Mouse (Mus musculus): ENCODE measurements at regions not wholly inside any gene's neighbourhood (a gene's known extent, or its start where the extent isn't known, plus 50 kb on each side); places are given as distances from the start of the nearest gene placed in this dataset.

DNA sequence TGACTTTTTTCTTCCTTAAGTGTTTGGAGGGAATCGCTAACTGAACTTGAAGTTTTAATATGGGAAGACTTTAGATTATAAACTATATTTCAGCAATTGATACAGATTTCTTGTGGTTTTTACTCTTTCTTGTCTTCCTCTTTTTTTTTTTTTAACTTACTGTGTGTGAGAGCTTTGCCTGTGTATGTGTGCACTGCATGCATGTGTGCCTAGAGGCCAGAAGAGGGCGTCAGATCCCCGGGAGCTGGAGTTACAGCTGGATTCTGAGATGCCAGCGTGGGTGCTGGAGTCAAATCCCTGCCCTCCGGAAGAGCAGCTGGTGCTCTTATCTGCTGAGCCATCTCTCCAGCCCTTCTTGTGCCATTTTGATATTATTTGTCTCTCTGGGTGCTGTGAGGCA, 129.6 kb downstream of the Trim33 start:
- no peak overlapping the region for H3K27ac ChIP-seq
- no peaks in the 10 kb centered on the region for H3K36me3 ChIP-seq (ENCODE audit: poor library complexity, severe bottlenecking)
- no peaks in the 10 kb centered on the region for H3K9me3 ChIP-seq (replicated peaks)
- no peaks in the 10 kb centered on the region for H3K27me3 ChIP-seq
- no peak overlapping the region for H3K9ac ChIP-seq
- no peaks in the 10 kb centered on the region for H3K4me1 ChIP-seq
- H3K4me3 ChIP-seq: no peak overlapping the region
- no peak for ATAC-seq
- 81% methylated on average over 5 of the region's 5 CpGs for WGBS
- no peak overlapping the region for H3K4me2 ChIP-seq

DNA sequence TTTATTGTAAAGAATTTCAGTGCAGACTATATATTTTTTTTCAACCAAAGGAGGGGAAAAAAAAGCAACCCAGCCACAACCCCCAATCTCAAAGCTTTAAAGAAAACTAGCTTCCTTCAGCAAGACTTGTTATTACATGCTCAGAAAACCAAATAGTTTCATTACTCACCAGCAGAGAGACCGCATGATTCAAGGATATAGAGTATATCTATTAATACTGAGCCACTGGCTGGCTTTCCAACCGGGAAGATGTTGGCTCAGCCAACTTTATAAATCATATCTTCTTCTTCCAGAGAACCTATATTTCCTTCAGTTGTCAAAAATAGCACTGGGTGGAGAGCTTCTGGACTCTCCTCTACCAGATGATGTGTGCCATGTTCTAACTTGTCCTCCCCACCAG, 133.2 kb downstream of the Trim33 start:
- H3K4me2 ChIP-seq: no peak overlapping the region
- H3K9me3 ChIP-seq (replicated peaks): no peaks in the 10 kb centered on the region
- no peak overlapping the region for H3K27ac ChIP-seq
- no peak for ATAC-seq
- 86% methylated on average over 2 of the region's 2 CpGs for WGBS
- no peaks in the 10 kb centered on the region for H3K36me3 ChIP-seq (ENCODE audit: poor library complexity, severe bottlenecking)
- no peaks in the 10 kb centered on the region for H3K27me3 ChIP-seq
- H3K4me3 ChIP-seq: no peak overlapping the region
- no peaks in the 10 kb centered on the region for H3K4me1 ChIP-seq
- H3K9ac ChIP-seq: no peak overlapping the region

DNA sequence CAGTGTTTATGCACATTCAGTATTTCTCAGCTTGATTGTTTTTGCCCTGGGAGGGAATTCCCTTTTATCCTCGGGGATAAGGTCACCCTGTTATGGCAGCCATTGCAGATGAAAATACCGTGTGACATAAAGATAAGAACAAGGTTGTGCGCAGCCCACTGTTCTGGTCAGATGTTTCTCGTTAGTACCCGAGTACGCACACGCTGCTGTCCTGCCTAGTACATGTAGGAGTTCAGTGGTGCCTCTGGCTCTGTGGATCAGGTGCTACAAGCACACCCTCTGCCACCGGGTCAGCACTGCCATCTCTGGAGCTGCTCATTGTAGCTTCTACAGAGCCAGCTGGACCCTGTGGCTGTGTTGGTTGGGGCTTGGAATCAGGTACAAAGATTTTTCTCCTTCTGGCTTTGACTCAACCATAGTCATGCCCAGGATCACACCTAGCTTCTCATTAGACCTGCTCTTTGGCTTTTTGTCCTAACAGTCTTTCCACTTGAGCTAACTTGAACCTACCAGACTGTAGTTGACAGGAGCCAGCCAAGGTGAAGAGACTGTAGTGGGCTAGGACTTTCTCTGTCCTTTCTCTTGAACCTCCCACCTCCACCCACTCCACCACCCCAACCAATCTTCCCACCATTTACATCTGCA, 136.1 kb downstream of the Trim33 start:
- 85% methylated on average over 8 of the region's 8 CpGs for WGBS
- no peaks in the 10 kb centered on the region for H3K27me3 ChIP-seq

DNA sequence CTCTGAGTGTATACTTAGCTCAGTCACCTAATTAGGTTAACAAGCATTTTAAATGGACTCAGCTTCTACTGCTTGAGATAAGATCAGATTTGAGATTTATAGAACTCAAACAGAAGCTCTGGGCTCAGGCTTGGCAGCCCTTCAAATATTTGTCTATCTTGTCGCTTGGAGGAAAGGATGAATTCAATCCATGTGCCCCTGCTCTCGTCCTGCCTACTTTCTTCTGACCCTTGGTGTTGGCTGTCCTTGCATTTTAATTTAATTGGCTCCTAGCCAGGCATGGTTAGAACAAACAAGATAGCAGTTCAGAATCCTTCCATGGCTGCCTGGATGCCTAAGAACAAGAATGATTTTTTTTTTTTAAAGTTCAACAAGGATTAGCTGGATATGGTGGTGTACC, 137.2 kb downstream of the Trim33 start:
- H3K9ac ChIP-seq: no peak overlapping the region
- no peak overlapping the region for H3K4me2 ChIP-seq
- peaks cover 20% of the 10 kb centered on the region for H3K4me1 ChIP-seq
- ATAC-seq: no peak
- 42% methylated on average over 2 of the region's 2 CpGs for WGBS
- no peak overlapping the region for H3K4me3 ChIP-seq
- no peaks in the 10 kb centered on the region for H3K36me3 ChIP-seq (ENCODE audit: poor library complexity, severe bottlenecking)
- no peaks in the 10 kb centered on the region for H3K9me3 ChIP-seq (replicated peaks)
- no peaks in the 10 kb centered on the region for H3K27me3 ChIP-seq
- no peak overlapping the region for H3K27ac ChIP-seq

More for the DNA sequence above, 136.1 kb downstream of the Trim33 start:
- ATAC-seq: no peak
- Histone ChIP-seq H3K27ac (no peak overlapping the region), H3K9ac (no peak overlapping the region), H3K4me1 (peaks cover 9% of the 10 kb centered on the region), H3K4me3 (no peak overlapping the region), H3K36me3 (ENCODE audit: poor library complexity, severe bottlenecking) (no peaks in the 10 kb centered on the region), H3K9me3 (replicated peaks) (no peaks in the 10 kb centered on the region), H3K4me2 (no peak overlapping the region)

DNA sequence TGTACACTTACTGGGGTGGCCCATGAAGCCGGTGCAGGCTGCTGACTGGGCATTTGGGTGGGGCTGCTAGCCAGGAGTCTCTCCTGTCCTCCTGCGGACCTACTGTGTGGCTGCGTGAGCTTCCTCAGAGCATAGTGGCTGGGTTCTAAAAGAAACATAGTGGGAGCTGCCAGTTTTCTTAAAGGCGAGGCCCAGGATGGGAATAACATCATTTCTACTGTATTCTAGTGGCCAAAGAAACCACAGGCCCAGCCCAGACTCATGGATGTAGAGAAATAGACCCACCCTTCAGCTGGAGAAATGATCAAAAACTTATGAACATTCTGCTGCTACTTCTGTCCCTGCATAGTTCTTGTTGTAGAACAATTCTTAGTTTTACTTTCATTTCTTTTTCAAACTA, 138.7 kb downstream of the Trim33 start:
- peaks cover 25% of the 10 kb centered on the region for H3K4me1 ChIP-seq
- no peak overlapping the region for H3K27ac ChIP-seq
- H3K27me3 ChIP-seq: no peaks in the 10 kb centered on the region
- no peaks in the 10 kb centered on the region for H3K9me3 ChIP-seq (replicated peaks)
- H3K4me2 ChIP-seq: no peak overlapping the region
- ATAC-seq: no peak
- 92% methylated on average over 4 of the region's 4 CpGs for WGBS
- no peaks in the 10 kb centered on the region for H3K36me3 ChIP-seq (ENCODE audit: poor library complexity, severe bottlenecking)
- no peak overlapping the region for H3K9ac ChIP-seq
- H3K4me3 ChIP-seq: no peak overlapping the region

DNA sequence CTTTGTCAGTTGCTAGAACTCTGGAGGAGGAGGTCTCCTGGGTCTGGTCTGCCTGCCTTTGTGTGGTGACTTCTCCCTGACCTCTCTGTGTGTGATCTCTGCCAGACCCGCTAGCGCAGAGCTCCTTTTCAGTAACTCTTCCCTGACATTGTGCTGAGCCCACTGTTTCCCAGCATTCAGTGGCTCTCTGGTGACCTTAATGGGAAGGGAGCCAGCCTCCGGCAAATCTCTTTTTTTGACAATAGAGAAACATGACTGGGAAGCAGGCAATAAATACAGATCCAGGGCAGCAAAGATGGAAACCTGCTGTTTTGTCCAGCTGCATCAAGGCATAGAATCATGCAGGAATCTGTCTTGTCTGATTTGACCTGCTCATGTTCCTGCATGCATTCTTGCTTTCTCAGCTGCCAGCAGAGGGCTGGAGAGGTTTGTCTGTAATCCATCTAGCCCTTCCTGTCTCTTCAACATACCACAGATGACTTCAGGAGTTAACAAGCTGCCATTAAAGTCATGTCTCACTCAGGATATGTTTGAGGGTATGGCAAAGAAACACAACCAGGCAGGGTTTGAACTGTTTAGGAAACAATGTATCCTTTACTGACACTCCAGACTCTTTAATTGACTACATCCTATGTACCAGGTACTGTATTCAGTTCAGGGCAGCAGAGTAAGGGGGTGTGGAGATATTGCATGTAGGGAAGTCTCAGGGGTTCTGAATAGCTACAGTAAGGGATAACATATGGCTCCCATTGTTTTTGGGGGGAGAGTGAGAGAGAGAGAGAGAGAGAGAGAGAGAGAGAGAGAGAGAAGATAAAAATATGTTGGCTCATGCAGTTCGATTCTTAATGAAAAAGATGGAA, 140.9 kb downstream of the Trim33 start:
- 16% methylated on average over 4 of the region's 4 CpGs for WGBS

DNA sequence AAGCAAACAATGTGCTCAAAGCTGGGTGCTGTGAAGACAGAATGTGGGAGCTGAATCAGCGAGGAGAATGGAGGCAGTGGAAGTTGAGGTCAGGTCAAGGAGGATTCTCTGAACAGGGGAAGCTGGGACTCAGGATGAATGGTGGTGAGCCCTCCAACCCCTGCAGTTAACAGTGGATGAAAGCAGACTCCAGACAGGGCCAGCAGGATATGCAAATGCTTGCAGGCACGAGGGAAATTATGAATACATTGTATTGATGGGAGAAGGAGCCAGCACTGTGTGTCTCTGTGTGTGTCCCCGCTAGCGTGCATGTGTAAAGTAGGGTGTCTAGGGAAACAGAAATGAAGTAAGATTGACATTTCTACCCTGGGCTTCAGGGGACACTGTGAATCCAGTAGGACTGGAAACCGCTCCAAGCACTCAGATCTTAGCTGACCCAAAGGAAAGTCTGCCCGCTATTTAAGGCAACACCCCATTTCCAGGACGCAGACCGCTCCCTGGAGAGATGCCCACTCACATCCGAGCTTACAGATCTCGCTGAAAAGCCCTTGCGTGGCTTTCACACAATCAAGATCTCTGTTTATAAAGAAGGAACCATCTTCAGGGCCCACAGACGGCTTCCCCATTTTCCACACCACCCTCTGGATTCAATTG, 141.7 kb downstream of the Trim33 start:
- no peak overlapping the region for H3K4me3 ChIP-seq
- no peaks in the 10 kb centered on the region for H3K9me3 ChIP-seq (replicated peaks)
- WGBS: 54% methylated on average over 12 of the region's 12 CpGs
- no peak overlapping the region for H3K9ac ChIP-seq
- H3K27me3 ChIP-seq: no peaks in the 10 kb centered on the region
- H3K36me3 ChIP-seq (ENCODE audit: poor library complexity, severe bottlenecking): no peaks in the 10 kb centered on the region
- no peak overlapping the region; the same call in 1 of the 2 replicates for H3K27ac ChIP-seq
- no peak overlapping the region for H3K4me2 ChIP-seq
- peaks cover 25% of the 10 kb centered on the region for H3K4me1 ChIP-seq
- ATAC-seq: peak; percentile 62

More for the DNA sequence above, 140.9 kb downstream of the Trim33 start:
- peaks cover 25% of the 10 kb centered on the region for H3K4me1 ChIP-seq
- no peak overlapping the region for H3K4me2 ChIP-seq
- H3K36me3 ChIP-seq (ENCODE audit: poor library complexity, severe bottlenecking): no peaks in the 10 kb centered on the region
- no peak overlapping the region; the same call in 1 of the 2 replicates for H3K27ac ChIP-seq
- H3K27me3 ChIP-seq: no peaks in the 10 kb centered on the region
- H3K9me3 ChIP-seq (replicated peaks): no peaks in the 10 kb centered on the region
- peak; percentile 16; the same call in 1 of the 2 replicates for ATAC-seq
- no peak overlapping the region for H3K4me3 ChIP-seq
- H3K9ac ChIP-seq: no peak overlapping the region

DNA sequence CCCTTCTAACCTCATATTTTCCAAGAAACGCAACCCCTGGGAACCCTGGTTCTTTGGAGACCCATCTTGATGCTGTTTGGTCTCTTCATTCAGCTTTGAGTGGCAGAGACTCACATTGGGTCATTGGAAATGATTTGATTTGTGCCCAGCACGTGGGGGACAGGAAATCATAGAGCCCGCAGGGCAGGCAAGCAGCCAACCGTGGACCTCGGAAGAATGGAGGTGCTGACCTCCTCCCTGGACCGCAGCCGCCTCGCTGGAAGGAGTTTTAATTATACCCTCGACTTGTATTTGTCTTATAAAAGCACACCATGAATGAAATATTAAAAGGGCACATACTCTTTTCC, 142.2 kb downstream of the Trim33 start:
- Histone ChIP-seq H3K27ac (no peak overlapping the region), H3K4me2 (no peak overlapping the region)

DNA sequence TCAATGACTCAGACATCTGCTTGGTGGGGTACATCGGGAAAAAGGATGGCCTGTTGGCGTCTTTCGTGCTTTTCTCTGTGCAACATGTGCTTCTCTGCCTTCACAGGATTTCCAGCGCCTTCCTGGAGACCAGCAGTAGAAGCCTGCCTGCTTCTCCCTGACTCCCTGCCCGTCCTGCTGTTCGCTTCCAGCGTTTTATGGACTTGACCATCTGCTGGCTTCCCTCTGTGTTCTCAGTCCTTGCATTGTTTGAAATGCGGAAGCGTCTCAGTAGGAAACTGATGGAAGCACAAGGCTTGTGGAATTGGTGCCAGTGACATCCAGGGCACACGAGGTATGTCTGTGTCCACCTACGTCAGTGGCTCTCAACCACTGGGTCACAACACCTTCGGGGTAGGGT, 143.7 kb downstream of the Trim33 start:
- H3K27ac ChIP-seq: no peak overlapping the region
- no peaks in the 10 kb centered on the region for H3K27me3 ChIP-seq
- no peak for ATAC-seq
- no peak overlapping the region for H3K4me3 ChIP-seq
- H3K9me3 ChIP-seq (replicated peaks): no peaks in the 10 kb centered on the region
- WGBS: 92% methylated on average over 12 of the region's 12 CpGs
- H3K9ac ChIP-seq: no peak overlapping the region
- H3K36me3 ChIP-seq (ENCODE audit: poor library complexity, severe bottlenecking): no peaks in the 10 kb centered on the region
- H3K4me1 ChIP-seq: peaks cover 25% of the 10 kb centered on the region
- no peak overlapping the region for H3K4me2 ChIP-seq

More for the DNA sequence above, 142.2 kb downstream of the Trim33 start:
- no peaks in the 10 kb centered on the region for H3K27me3 ChIP-seq
- H3K9me3 ChIP-seq (replicated peaks): no peaks in the 10 kb centered on the region
- H3K4me1 ChIP-seq: peaks cover 25% of the 10 kb centered on the region
- ATAC-seq: no peak
- H3K9ac ChIP-seq: no peak overlapping the region
- H3K36me3 ChIP-seq (ENCODE audit: poor library complexity, severe bottlenecking): no peaks in the 10 kb centered on the region
- no peak overlapping the region for H3K4me3 ChIP-seq
- 60% methylated on average over 9 of the region's 9 CpGs for WGBS

DNA sequence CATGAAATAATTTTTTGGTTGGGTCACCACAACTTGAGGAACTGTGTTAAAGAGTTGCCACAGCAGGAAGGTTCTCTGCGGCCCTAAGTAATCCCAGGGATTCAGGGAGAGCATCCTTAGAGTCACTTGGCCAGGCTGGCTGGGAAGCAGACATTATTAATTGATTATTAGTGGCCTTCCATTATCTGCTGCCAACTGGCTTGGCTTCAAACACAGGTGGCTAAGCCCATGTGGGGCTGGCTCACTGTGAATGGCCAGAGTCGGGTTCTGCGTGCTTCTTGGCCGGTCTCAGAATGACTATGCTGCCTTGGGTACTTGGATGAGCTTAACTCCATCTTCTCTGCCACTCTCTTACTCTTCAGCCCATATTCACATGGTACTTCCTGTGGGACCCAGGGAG, 144.2 kb downstream of the Trim33 start:
- Histone ChIP-seq H3K27ac (no peak overlapping the region), H3K9ac (no peak overlapping the region), H3K4me2 (no peak overlapping the region), H3K4me1 (peaks cover 25% of the 10 kb centered on the region), H3K27me3 (no peaks in the 10 kb centered on the region), H3K9me3 (replicated peaks) (no peaks in the 10 kb centered on the region), H3K4me3 (no peak overlapping the region), H3K36me3 (ENCODE audit: poor library complexity, severe bottlenecking) (no peaks in the 10 kb centered on the region)
- 90% methylated on average over 4 of the region's 4 CpGs for WGBS
- ATAC-seq: no peak

DNA sequence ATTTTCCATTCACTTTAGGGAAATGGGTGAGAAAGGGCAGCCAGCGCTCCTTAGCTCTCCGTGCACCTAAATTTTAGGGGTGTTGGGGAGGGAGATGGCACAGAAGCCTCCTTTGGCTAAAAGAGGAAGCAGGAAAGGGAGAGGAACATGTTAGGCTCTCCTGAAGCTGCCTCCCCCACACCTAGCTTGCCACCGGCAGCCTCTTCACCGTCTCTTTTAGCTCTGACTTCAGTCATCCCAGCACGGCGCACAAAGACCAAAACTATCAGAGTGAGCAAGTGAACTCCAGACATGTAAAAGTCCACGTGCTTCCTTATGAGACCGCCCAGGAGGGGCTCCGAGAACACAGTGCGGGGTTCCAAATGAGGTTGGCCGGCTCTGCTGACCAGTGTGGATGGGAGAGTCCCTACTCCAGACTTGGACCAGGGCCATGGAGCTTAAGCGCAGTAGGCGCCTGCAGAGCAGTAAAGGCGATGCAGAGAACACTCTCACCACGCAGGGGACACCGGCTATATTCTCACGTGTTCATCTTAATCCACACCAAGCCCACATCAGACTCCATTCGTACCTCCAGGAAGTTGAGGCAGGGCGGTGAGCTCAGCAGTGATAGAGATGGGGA, 146.8 kb downstream of the Trim33 start:
- no peak overlapping the region for H3K27ac ChIP-seq
- no peak for ATAC-seq
- H3K4me3 ChIP-seq: no peak overlapping the region
- no peak overlapping the region for H3K4me2 ChIP-seq
- peaks cover 9% of the 10 kb centered on the region for H3K4me1 ChIP-seq
- H3K9ac ChIP-seq: no peak overlapping the region
- no peaks in the 10 kb centered on the region for H3K9me3 ChIP-seq (replicated peaks)
- 88% methylated on average over 19 of the region's 19 CpGs for WGBS
- no peaks in the 10 kb centered on the region for H3K36me3 ChIP-seq (ENCODE audit: poor library complexity, severe bottlenecking)
- H3K27me3 ChIP-seq: no peaks in the 10 kb centered on the region

DNA sequence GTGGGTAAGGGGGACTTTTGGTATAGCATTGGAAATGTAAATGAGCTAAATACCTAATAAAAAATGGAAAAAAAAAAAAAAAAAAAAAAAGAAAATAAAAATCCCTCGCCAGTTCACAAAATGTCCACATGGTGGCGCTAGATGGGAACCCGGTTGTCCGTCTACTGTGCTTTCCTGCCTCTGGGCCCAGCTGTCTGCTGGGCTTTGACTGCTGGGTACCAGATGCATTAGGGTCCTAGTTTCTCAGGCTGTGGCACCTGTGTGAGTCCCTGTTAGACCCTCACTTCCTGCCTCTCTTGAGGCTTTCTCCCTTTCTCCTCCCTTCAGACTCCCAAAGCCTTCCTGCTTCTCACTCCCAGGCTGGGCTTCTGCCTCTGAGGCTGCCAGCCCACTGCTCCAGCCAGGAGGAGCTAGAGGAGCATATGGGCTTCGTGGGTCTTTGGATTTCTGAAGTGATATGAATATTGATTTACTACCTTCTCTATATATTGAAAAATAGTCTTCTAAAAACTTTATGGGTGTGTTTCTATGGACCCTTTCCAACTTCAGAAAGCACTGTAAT, 145.7 kb upstream of the Syt6 start:
- no peak for ATAC-seq
- H3K27ac ChIP-seq: no peak overlapping the region

More for the DNA sequence above, 145.7 kb upstream of the Syt6 start:
- Histone ChIP-seq H3K27me3 (no peaks in the 10 kb centered on the region), H3K9me3 (replicated peaks) (no peaks in the 10 kb centered on the region), H3K4me3 (no peak overlapping the region), H3K4me2 (no peak overlapping the region), H3K9ac (no peak overlapping the region), H3K4me1 (no peaks in the 10 kb centered on the region), H3K36me3 (ENCODE audit: poor library complexity, severe bottlenecking) (no peaks in the 10 kb centered on the region)
- 16% methylated on average over 5 of the region's 5 CpGs for WGBS
